ENCODE assay signal across 12 mouse cellular contexts in genomic region chr6:50978016-50978415, GRCm38 (mm10).
DNase-seq lines count a peak whose midpoint lies in the region; ATAC-seq and TF ChIP-seq lines count a peak whose summit lies in the region.
"Had no signal": no experiment of that assay in that cellular context is flagged by ENCODE, and none has a peak within 500 bp of the region (broad histone marks: within the 10 kb centered on the region; RNA-seq: fewer than 3 reads in every experiment).

No protein-coding gene starts in this region.

- TF ChIP-seq POLR2A in bone marrow macrophage, adult 2 months (IDR thresholded peaks at IDR 0.05; ENCODE audit: borderline replicate concordance, low read depth, low read length), result no peak

- WGBS in kidney, embryonic 16.5 days, result 55% methylated on average over 4 of the region's 4 CpGs
- WGBS in intestine, embryonic 15.5 days, result 44% methylated on average over 4 of the region's 4 CpGs

- TF ChIP-seq CTCF in gastrocnemius, adult 2 months (IDR thresholded peaks at IDR 0.05), result no peak
- no peak for TF ChIP-seq CTCF in bone marrow macrophage, adult 2 months (IDR thresholded peaks at IDR 0.05; ENCODE audit: low read depth, low read length)

- no peaks in the 10 kb centered on the region for H3K9me3 ChIP-seq in kidney, embryonic 16.5 days (ENCODE audit: low read length)
- H3K9me3 ChIP-seq in intestine, embryonic 15.5 days, result no peaks in the 10 kb centered on the region
- H3K9me3 ChIP-seq: liver, embryonic 13.5 days had no signal

- no peak overlapping the region for H3K4me3 ChIP-seq in gastrocnemius, adult 2 months
- H3K4me3 ChIP-seq in kidney, embryonic 16.5 days (ENCODE audit: low read length), result no peak overlapping the region
- no peak overlapping the region for H3K4me3 ChIP-seq in bone marrow macrophage, adult 2 months (ENCODE audit: insufficient read depth, low read length)
- H3K4me3 ChIP-seq in intestine, embryonic 15.5 days (replicated peaks), result no peak overlapping the region
- H3K4me3 ChIP-seq: liver, embryonic 13.5 days had no signal

- H3K4me2 ChIP-seq in kidney, embryonic 16.5 days (replicated peaks; ENCODE audit: low read depth, low read length), result no peak overlapping the region
- no peak overlapping the region for H3K4me2 ChIP-seq in intestine, embryonic 15.5 days (replicated peaks)
- H3K4me2 ChIP-seq: liver, embryonic 13.5 days; midbrain, embryonic 11.5 days had no signal

- no peaks in the 10 kb centered on the region for H3K36me3 ChIP-seq in kidney, embryonic 16.5 days (ENCODE audit: insufficient read depth, low read length)
- no peaks in the 10 kb centered on the region for H3K36me3 ChIP-seq in intestine, embryonic 15.5 days
- H3K36me3 ChIP-seq: liver, embryonic 13.5 days had no signal

- DNase-seq in gastrocnemius, adult 2 months, result no peak
- DNase-seq in gastrocnemius, adult 8-10 months (ENCODE audit: low spot score in 2 of 2), result no peak
- DNase-seq in kidney, adult 11 months, result no peak
- DNase-seq in adrenal gland, postnatal 10 days, result no peak
- no peak for DNase-seq in urinary bladder, postnatal 10 days (ENCODE audit: low spot score)
- DNase-seq: cerebellum, postnatal 14 days; gastrocnemius, postnatal 10 days; liver, embryonic 13.5 days had no signal

- peaks cover 65% of the 10 kb centered on the region for H3K4me1 ChIP-seq in kidney, embryonic 16.5 days (ENCODE audit: insufficient read depth, low read length)
- peaks cover 39% of the 10 kb centered on the region for H3K4me1 ChIP-seq in bone marrow macrophage, adult 2 months (ENCODE audit: control insufficient read depth, insufficient read depth, low read length)
- H3K4me1 ChIP-seq in intestine, embryonic 15.5 days (replicated peaks), result peaks cover 47% of the 10 kb centered on the region
- H3K4me1 ChIP-seq: liver, embryonic 13.5 days had no signal

- no peaks in the 10 kb centered on the region for H3K27me3 ChIP-seq in kidney, embryonic 16.5 days (ENCODE audit: insufficient read depth, low read length)
- no peaks in the 10 kb centered on the region for H3K27me3 ChIP-seq in intestine, embryonic 15.5 days (replicated peaks)
- H3K27me3 ChIP-seq: liver, embryonic 13.5 days had no signal

- intact Hi-C loops in gastrocnemius, adult 2 months (cut with DNase I), result loop anchor here (2.0 kb wide), 1 partner anchor 59 kb away; no protein-coding TSS in a partner anchor

- H3K9ac ChIP-seq in kidney, embryonic 16.5 days (replicated peaks; ENCODE audit: low read length), result no peak overlapping the region; the same call in 1 of the 2 replicates
- no peak overlapping the region for H3K9ac ChIP-seq in intestine, embryonic 15.5 days
- H3K9ac ChIP-seq: liver, embryonic 13.5 days had no signal

- ATAC-seq in kidney, embryonic 16.5 days (ENCODE audit: low FRiP score, low TSS enrichment), result no peak
- no peak for ATAC-seq in intestine, embryonic 15.5 days

- H3K27ac ChIP-seq in gastrocnemius, adult 2 months, result peak overlapping the region; percentile 79
- peak overlapping the region; percentile 86 for H3K27ac ChIP-seq in kidney, embryonic 16.5 days (ENCODE audit: low read length)
- H3K27ac ChIP-seq in bone marrow macrophage, adult 2 months (ENCODE audit: insufficient read depth, low read depth, low read length), result peak overlapping the region; percentile 64
- H3K27ac ChIP-seq in intestine, embryonic 15.5 days, result peak overlapping the region; percentile 71
- H3K27ac ChIP-seq: liver, embryonic 13.5 days had no signal
